Mouse (Mus musculus) G1E-ER4 (cell line): ENCODE measurements around the gene Ngf. TPM values are rescaled to one million over a fixed set of nuclear protein-coding genes. Genes with fewer than 3 reads are reported as not detected.

Experiments used
- GATA1 ChIP-seq: IDR thresholded peaks from one replicate; pipeline ENCODE4 v1.8.0; 2012; ENCODE audit warnings: low read length, inconsistent platforms
- polyA plus RNA-seq: library from polyadenylated mRNA; stranded (reverse); fragments of >175 nt; gene quantifications from 2 replicates; pipeline ENCODE4 v1.2.3, GENCODE M21; 2012

Ngf gene
- polyA plus RNA-seq, 1 experiment: not detected

DNA sequence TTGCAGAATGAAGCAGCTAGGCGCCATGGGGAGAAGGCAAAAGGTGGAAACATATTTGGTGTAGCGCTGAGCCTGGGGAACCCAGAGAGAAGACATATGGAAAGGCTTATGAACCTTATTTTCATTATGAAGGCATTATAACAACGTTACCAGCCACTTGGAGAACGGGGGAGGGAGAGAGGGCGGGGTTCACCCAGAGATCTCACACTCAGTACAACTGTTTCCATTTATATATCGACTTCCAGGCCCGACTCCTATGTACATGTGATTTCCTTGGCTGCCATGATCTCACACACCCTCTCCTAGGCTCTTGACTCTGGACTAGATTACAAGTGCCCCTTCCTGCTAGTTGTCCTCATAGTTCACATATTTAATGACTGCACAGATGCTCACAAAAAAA is 28.4 kb downstream of the Ngf start:
- TF ChIP-seq GATA1: no peak

DNA sequence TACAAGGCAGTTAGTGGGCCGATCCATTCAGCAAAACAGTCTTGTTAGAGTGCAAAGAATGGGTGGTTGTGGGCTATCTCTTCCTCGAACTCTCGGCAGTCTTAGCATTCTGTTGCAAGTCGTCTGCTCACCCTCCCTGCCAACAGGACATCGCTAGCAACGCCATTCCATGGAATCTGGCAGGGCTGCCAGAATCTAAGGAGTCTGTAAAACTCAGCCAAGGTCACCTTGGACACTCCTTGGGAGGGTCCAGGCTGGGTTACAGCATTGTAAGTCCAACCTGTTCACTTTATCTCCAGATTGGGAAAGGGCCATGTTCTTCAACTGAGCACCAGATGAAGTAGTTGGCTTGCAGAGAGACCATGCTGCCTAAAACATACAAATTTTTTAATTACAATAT is 29.2 kb downstream of the Ngf start:
- TF ChIP-seq GATA1: no peak

DNA sequence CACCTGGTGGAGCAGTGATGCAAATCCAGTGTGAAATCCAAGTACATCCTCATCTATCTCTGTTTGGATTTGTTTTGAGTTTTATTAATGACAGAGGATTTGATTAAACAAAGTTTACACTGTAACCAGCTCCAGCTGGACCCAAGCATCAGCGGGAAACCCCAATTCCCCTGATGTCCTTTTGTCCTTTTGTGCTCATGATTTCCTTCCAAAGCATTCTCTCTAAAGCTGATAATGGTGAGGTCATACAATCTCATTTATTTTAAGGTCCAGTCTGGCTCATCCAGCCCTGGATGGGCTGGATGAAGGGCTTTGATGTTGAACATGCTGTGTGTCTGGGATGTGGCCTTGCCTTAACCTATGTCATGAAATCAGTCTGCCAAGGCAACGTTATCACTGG is 30.3 kb downstream of the Ngf start:
- no peak for TF ChIP-seq GATA1

DNA sequence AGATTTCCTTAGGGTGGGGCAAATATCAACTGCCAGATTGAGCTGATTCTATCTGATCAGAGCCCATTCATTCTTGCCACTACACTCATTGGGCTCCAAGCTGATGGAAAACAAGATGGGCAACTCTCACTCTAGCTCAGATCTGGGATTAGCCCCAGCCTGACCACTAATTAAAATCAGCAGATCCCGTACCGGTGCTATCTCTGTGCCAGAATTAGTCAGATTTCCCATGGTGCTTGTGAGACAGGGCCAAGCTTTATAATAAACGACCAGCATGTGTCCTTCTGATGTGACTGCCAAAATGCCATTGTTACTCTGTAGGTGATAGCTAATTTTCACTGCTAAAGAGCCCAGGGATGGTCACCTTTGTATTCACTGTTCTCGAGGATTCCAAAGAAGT is 31.5 kb downstream of the Ngf start:
- TF ChIP-seq GATA1: no peak

DNA sequence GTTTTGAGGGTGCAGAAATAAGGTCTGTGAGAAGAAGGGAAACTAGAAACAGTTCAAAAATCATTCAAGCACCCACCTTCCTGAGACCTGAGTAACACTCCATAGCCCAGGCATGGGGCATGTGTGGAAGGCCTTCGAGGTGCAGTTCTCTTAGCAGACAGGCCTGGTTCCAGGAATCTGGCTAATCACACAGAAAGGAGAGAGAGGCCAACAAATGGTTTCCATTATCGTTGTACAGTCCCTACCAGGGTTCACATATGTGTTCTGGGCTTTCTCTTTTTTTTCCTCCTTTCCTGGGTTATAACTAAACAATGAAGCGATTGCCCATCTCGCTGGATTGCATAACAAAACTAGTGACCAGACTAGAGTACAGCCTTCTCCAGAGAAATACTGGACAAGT is 35.4 kb downstream of the Ngf start:
- TF ChIP-seq GATA1: no peak

DNA sequence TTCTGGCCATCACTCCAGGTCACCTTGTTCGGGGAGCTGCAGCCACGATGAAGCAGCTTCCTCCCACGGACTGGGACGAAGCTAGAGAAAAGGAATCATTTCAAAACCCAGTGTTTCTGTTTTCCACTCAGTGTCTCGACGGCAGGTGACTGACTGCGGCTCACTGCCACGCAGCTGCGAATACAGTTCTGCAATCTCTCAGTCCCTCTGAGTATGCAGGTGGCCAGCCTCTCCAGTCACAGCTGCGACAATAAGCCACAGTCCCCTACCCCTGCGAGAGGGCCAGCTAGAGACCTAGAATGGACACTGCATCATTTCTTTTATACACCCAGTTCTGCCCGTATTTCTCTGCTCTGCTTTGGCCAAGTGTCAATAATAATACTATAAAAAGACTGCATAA is 36.3 kb downstream of the Ngf start:
- no peak for TF ChIP-seq GATA1

DNA sequence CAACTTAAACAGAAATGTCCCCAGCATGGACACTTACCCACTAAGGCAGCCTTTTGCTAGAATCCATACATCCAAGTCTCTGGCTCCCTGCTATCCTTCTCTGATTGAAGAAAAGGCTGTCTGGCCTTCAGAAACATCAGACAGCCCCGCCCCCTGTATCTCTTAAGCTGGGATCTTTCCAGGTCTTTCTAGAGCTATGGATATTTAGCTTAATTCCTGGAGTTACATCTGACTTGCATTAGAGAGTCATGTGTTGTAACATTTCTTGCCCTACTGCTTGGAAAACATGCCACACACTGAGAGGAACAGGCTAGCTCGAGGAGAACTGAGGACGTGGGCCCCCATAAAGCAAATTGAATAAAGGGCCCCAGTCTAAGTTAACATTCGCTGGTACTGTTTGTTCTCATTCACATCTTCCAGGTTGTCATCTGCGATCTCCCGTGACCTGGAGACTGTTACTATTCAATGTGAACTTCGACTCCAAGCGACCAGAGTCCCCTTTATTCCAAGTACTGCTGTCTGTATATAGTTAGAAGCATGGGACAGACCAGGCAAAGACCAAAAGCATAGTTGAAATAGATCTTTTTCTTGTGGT is 38.0 kb downstream of the Ngf start:
- TF ChIP-seq GATA1: no peak

DNA sequence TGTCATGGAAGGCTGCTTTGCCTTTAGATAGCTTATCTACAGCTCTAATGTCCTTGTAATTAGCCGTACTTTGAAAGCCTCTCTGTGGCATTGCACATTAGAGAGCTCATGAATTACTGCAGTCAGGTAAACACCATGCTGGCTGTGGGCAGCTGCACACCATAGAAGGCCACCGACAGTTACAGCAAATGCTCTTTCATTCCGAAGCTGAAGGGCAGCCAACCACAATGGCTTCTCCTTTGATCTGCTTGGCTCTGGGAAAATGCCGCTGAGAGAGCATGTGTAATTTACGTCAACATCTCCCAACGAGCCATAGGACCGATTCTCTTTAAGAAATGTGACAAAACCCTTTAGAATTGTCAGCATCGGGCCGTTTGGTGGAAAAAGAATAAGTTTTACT is 38.7 kb downstream of the Ngf start:
- TF ChIP-seq GATA1: no peak

DNA sequence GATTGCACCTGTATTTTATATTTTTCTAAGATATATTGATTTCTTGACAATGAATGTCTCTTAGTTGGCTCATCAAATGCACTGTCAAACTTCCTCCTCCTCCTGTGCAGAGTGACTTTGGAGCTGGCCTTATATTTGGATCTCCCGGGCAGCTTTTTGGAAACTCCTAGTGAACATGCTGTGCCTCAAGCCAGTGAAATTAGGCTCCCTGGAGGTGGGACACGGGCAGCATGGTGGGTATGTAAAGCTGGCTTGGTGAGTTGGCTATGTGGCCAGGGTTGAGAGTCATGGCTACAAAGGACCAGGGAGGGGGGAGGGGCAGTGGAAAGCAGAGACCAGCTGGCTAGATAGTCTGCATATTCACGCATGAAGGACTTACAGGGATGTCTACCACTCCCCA is 39.9 kb downstream of the Ngf start:
- no peak for TF ChIP-seq GATA1

DNA sequence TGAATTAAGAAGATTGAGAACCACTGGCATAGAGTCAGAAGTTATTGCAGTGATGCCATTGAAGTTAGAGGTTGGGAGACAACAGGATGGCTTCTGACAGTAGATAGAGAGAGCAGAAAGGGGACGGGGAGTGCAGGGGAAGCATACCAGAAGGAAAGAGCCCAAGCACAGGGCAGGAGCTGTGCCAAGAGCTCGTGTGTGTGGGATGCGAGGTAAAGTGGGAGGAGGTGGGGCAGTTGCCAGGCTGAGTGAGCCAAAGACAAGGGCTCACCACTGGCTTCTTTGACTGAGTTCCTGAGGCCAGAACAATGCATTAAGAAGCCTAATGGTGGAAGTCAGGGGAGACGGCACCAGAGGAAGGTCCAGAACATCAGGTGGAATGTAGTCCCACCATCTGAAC is 47.2 kb downstream of the Ngf start:
- no peak for TF ChIP-seq GATA1

DNA sequence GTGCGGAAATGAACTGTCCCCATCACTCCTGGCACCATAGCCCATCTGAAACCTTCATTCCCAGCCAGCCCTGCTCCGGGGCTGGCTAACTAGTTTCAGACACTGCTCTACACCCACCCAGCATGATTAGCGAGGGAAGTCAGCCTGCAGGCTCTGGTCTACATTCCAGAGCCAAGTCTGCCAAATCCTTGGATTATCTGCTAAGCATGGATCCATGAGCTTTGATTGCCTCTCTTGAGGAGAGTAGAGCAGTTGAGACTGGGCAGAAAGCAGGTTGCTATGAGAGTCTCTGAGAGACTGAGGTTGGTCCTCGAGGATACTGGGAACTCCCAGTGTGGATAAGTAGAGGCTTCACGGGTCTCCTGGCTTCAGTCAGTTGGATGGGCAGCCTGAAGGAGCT is 51.3 kb downstream of the Ngf start:
- no peak for TF ChIP-seq GATA1

DNA sequence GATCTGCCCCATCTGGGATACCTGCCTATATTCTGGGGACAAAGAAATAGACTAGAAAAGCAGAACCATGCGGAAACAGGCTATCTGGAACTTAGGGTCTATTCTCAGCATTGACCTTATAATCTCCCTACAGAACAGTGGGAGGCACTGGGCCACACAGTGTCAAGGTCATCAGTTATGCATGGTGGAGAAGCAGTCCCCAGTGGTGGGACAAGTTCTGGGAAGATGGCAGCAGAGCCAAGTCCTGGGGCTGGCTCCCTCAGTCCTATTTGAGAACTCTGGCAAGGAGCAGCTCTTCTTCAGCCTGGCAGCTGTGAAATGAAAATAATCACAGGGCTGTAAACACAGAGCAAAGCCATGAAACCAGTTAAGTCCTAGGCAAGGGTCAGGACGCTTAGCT is 54.0 kb downstream of the Ngf start:
- no peak for TF ChIP-seq GATA1

DNA sequence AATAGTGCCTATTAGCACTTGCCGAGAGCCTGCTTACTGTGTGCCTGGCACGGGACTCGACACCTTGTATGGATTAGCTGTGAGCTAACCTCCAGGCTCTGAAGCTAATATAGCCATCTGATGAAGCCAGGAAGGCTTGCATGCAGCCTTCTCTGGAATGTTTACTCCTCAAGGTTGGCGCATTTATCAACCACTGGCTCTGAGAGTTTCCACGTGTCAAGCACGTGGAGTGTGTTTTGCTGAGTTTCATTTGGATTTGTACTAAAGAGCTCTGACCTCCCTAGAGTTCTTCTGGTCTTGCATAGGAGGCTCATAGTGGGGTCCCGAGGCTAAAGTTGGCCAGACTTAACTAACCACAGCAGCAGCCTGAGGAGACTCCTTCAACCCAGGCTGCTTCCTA is 55.2 kb downstream of the Ngf start:
- TF ChIP-seq GATA1: no peak

DNA sequence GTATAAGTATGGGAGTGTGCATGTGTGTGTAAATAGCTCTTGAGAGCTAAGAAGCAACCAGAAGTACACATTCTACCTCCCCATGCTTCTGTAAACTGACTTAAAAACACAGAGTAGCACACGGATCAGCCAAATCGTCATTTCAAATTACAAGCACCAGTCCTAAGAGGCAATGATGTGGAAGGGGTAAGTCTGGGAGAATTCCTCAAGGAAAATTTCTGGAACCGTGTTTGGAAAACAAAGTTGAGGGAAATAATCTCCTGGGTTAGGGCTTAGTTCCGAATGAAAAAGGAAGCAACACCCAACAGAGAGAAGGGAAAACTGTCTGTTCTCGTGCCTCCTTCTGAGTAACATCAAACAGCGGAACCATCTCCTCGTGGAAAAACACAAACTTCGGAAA is 56.1 kb downstream of the Ngf start:
- TF ChIP-seq GATA1: no peak

DNA sequence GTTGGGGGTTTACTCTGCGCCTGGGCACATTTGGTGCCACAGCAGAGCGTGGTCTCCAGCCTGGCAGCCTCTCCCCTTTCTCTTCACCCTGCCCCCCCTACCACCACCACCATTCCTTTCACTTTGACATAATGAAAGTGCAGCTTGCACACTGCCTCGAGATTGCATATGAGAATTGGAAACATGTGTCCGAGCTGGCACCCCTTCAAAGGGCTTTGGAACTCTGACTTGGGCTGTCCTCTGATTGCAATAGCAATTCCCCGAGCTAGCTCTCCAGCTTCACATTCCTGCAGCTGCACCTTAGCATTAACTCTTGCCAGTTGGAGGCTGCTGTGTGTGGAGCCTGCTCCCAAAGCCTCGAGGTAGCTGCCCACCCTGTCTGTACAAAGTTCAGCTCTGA is 56.8 kb downstream of the Ngf start:
- no peak for TF ChIP-seq GATA1

DNA sequence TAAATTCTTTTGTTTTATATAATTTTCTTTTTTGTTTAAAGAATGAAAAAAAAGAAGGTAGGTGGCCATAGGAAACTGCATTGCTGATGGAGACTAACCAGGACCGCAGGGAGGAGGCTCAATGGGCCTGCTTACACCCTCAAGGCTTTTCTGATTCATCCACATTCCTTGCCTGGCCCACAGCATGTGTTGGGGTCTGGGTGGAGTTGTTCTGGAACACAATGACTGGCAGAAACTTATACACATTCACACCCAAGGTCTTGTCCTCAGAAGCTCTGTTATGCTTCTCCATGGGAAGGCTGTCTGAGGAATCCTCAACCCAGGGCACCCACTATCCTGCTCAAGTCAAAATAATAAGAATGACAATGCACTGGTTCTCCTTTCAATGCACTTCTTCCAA is 65.0 kb downstream of the Ngf start:
- TF ChIP-seq GATA1: no peak

DNA sequence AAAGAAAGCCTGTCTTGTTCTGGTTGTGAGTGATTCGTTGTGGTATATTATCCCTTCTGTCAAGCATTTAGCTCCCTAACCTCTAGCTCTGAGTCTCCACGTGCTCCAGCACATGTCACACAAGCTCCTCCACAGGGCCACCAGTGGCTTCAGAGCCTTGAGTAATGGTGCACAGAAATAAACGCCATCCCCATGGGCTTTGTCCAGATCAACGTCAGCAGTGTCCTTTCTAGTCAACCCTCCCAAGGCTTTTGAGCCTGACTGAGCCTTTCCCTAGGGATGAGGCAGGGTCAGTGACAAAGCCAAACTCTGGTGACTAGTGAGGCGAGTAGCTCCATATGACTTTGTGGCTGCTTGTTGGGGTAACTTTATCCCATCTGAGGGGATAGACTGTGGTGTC is 73.9 kb downstream of the Ngf start:
- no peak for TF ChIP-seq GATA1

DNA sequence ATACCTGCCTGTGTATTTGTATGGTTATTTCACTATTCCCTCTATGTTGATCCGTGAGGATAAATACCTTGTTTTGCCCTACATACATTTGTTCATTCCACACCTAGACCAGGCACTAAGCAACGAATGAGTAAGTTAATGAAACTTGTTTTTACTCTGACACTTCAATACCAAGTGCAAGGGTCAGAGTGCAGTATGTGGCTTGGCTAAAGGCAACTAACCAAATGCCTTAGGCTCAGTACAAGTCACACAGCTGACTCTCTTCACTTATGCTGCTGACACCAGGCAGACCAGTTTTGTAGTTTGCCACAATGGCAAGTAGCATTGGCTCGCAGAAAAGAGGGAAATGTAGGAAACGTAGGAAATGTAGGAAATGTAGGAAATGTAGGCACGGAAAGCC is 77.8 kb downstream of the Ngf start:
- TF ChIP-seq GATA1: no peak
